Mouse (Mus musculus) stomach, postnatal 0 days (tissue): ENCODE results near the gene Slc13a5. TPM values are rescaled to one million over a fixed set of nuclear protein-coding genes. Genes with fewer than 3 reads are reported as not detected.

ENCODE experiments used
- ATAC-seq: fragments of 200-750 bp; cut with Nextera tagmentation; 2 replicates; pipeline ENCODE4 v1.8.0; 2017; ENCODE audit not compliant: low FRiP score, low TSS enrichment
- DNase-seq: peaks from one replicate; pipeline ENCODE4 v3.0.0-alpha.2; 2016; ENCODE audit warnings: low spot score
- H3K27ac ChIP-seq: fragments of 300-500 bp; sonication (generic); replicated peaks from 2 replicates; pipeline ENCODE4 v1.5.1; 2014; ENCODE audit warnings: mild to moderate bottlenecking, control low read depth
- H3K27me3 ChIP-seq: fragments of 300-500 bp; sonication (generic); 2 replicates; pipeline ENCODE4 v1.6.1; 2014; ENCODE audit warnings: low read length; ENCODE audit not compliant: control insufficient read depth, insufficient read depth
- H3K36me3 ChIP-seq: fragments of 300-500 bp; sonication (generic); 2 replicates; pipeline ENCODE4 v1.6.1; 2014; ENCODE audit warnings: low read length, mixed read lengths; ENCODE audit not compliant: control insufficient read depth, insufficient read depth
- H3K4me1 ChIP-seq: fragments of 300-500 bp; sonication (generic); replicated peaks from 2 replicates; pipeline ENCODE4 v1.6.1; 2014; ENCODE audit warnings: antibody characterized with exemption; ENCODE audit not compliant: control insufficient read depth, insufficient read depth
- H3K4me2 ChIP-seq: fragments of 300-500 bp; sonication (generic); replicated peaks from 2 replicates; pipeline ENCODE4 v1.6.1; 2014; ENCODE audit warnings: low read depth, mild to moderate bottlenecking, control low read depth, moderate library complexity
- H3K4me3 ChIP-seq: fragments of 300-500 bp; sonication (generic); 2 replicates; pipeline ENCODE4 v1.5.1; 2014; ENCODE audit warnings: low read depth, low read length, control low read depth
- H3K9ac ChIP-seq: fragments of 300-500 bp; sonication (generic); 2 replicates; pipeline ENCODE4 v1.6.1; 2014; ENCODE audit warnings: mild to moderate bottlenecking, low read length, control low read depth, mixed read lengths
- H3K9me3 ChIP-seq: fragments of 300-500 bp; sonication (generic); 2 replicates; pipeline ENCODE4 v1.6.1; 2016; ENCODE audit warnings: low read length; ENCODE audit not compliant: control insufficient read depth
- CTCF ChIP-seq: IDR thresholded peaks from 2 replicates; pipeline ENCODE4 v1.5.1; 2016; ENCODE audit warnings: antibody characterized with exemption, low read depth, mild to moderate bottlenecking, moderate library complexity
- EP300 ChIP-seq: optimal IDR thresholded peaks from 2 replicates; pipeline ENCODE3; 2016; ENCODE audit warnings: antibody characterized with exemption
- WGBS: fragments of 180-500 bp; shearing (Covaris S2); extraction: QIAGEN DNeasy Blood & Tissue Kit; methylation state at CpG from one replicate; pipeline ENCODE4 v1.1.7; 2014; 5-methylcytosine and 5-hydroxymethylcytosine counted together
- polyA plus RNA-seq: library from polyadenylated mRNA; unstranded; fragments of >200 nt; fragmentation: Nextera tagmentation; extraction: Ambion mirVana; gene quantifications from 2 replicates; pipeline ENCODE4 v1.2.1, GENCODE M21; 2015

The Slc13a5 gene
- polyA plus RNA-seq: 0.06 and 0.12 TPM in 2 replicates

DNA sequence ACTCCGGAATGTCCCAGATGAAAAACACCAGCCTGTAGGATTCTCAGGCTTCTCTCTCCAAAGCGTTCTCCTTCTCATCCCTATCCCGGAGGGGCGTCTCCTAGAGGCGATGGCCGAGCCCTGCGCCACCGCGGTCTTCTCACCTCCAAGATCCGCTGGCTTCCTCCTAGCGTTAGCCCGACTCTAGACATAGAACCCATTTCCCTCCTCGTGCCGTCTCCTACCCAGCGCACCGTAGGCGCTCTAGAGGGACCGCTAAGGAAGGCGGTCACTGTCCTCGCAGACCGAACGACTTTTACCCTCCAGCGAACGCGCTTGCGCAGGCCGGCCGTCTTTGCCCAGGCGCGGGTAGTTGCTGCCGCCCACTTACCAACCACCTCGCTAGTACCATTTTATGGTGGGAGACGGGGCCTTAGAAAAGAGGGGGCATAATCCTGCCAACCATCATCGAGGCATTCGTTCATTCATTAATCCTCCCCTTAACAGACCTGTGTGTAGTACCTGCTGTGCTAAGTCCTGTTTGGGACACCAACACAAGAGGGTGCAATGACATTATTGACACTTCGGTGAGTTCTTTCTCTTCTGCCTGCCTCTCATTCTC lies at the start of gene Slc13a5:
Gene Slc13a5 (minus strand): TSS at position 263 of the 601 bp plus-strand sequence.
- Histone ChIP-seq H3K9me3 (no peaks in the 10 kb centered on the region), H3K9ac (0 out of 2 replicates have a peak within 1 kb of the TSS, but pooled peaks have one; percentile 31), H3K27ac (no peak within 1 kb of the TSS), H3K36me3 (no peaks in the 10 kb centered on the region), H3K4me1 (no peaks in the 10 kb centered on the region), H3K4me2 (peak within 1 kb of the TSS; percentile 71), H3K27me3 (no peaks in the 10 kb centered on the region), H3K4me3 (peak within 1 kb of the TSS; percentile 37)
- no peak for ATAC-seq
- no peak for DNase-seq
- WGBS: 3% methylated on average over 36 of the region's 36 CpGs
- no peak for TF ChIP-seq CTCF
- TF ChIP-seq EP300: no peak

DNA sequence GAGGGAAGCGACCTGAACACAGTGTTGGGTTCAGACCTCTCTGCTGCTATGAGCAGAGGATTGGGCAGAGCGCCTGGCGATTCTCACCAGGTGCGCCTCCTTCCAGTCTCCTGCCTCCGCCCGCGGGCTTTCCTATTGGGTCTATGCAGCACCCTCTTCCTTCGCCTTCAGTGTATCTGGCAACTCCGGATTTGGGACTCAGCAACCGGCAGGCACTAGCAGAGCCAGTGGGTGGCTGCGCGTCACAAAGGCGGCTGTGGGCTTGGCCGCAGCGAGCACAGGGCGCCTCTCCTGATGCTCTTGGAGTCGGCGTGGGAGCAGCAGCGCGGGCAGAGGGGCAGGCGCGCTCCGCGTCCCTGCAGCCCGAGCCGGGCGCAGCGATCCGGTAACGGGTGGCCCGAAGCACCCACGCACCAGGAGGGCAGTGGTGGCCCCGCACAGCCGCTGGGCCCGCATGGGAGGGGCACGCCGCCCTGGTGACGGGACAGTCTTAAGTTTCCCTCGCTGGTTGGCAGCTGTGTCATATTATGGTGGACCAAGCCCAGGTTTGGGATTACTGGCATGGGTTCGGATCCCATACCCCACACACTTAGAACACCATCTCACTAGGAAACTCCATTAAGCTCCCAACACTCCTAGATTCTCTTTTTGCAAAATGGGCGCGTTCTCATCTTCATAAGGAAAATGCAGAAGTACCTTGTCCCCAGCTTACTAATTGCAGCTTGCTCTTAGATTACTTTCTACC lies 47.3 kb upstream of the Slc13a5 start, which contains the start of gene Fbxo39:
Gene Fbxo39 (plus strand): TSS at position 294 of the 745 bp plus-strand sequence.
- H3K9me3 ChIP-seq: no peaks in the 10 kb centered on the region
- ATAC-seq (no peak), DNase-seq (no peak)
- peak within 1 kb of the TSS; percentile 23; the same call in 1 of the 2 replicates for H3K9ac ChIP-seq
- H3K27ac ChIP-seq: no peak within 1 kb of the TSS
- TF ChIP-seq CTCF (no peak), EP300 (no peak)
- H3K4me2 ChIP-seq: peak within 1 kb of the TSS; percentile 31
- 7% methylated on average over 42 of the region's 42 CpGs for WGBS
- H3K4me3 ChIP-seq: 0 out of 2 replicates have a peak within 1 kb of the TSS, but pooled peaks have one; percentile 6
- no peaks in the 10 kb centered on the region for H3K36me3 ChIP-seq
- H3K4me1 ChIP-seq: no peaks in the 10 kb centered on the region
- 0 out of 2 replicates have a peak, but pooled peaks cover 4% of the 10 kb centered on the region for H3K27me3 ChIP-seq

DNA sequence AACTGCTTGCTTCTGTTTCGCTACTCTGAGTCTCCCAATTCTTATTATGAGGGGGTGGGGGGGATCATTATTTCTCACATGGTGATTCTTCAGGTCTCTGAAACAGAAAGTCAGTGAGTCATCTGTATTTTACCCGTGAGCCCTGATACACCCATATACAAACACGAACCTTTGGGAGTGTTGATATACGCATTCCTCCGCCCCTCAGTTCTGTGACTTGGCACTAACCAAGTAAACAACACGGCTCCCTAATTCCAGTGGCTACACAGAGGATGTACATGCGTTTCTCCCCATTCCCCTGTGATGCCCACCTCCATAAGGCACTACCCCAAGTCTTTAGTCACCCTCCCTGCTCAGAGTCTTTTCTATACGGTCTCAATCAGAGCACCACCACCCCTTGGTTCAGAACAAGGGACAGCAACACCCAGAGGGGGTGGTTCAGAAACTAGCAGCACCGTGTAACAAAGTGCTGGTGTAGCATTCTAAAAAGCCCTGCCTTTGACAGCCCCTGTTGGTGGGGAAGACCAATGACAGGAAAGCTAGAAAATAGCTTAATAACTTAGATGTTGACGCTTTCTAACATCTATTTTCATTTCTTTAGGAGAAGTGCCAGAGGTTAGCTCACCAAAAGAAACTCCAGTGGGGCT lies 44.5 kb upstream of the Slc13a5 start:
- Histone ChIP-seq H3K4me3 (no peak overlapping the region), H3K4me2 (no peak overlapping the region), H3K9ac (no peak overlapping the region), H3K4me1 (no peaks in the 10 kb centered on the region), H3K27ac (no peak overlapping the region), H3K27me3 (0 out of 2 replicates have a peak, but pooled peaks cover 4% of the 10 kb centered on the region), H3K9me3 (no peaks in the 10 kb centered on the region), H3K36me3 (no peaks in the 10 kb centered on the region)
- ATAC-seq (peak; percentile 73; the same call in 1 of the 2 replicates), DNase-seq (no peak)
- WGBS: 56% methylated on average over 10 of the region's 10 CpGs
- TF ChIP-seq CTCF: no peak
- TF ChIP-seq EP300: no peak

DNA sequence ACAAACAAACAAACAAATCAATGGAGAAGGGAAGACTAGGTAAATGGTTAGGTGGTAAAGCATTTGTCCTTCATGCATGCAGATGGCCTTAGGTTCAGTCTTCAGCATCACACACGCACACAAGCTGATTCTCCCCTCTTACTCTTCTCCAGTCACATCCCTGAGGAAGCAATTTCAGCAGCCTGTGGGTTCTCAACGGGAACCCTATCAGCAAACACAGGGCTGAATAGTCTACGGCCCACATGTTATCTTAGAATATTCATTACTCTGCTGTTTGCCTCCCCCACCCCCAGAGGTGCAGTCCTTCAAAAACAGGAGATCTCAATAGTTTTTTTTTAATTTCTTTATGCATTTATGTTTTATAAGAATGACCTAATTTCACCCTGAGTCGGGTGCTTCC lies 43.5 kb upstream of the Slc13a5 start:
- Histone ChIP-seq H3K9me3 (no peaks in the 10 kb centered on the region), H3K27ac (no peak overlapping the region), H3K36me3 (no peaks in the 10 kb centered on the region), H3K27me3 (0 out of 2 replicates have a peak, but pooled peaks cover 4% of the 10 kb centered on the region), H3K4me2 (no peak overlapping the region), H3K4me3 (no peak overlapping the region), H3K4me1 (no peaks in the 10 kb centered on the region), H3K9ac (no peak overlapping the region)
- no peak for TF ChIP-seq CTCF
- TF ChIP-seq EP300: no peak
- WGBS: 70% methylated on average over 4 of the region's 4 CpGs
- no peak for ATAC-seq
- DNase-seq: no peak

DNA sequence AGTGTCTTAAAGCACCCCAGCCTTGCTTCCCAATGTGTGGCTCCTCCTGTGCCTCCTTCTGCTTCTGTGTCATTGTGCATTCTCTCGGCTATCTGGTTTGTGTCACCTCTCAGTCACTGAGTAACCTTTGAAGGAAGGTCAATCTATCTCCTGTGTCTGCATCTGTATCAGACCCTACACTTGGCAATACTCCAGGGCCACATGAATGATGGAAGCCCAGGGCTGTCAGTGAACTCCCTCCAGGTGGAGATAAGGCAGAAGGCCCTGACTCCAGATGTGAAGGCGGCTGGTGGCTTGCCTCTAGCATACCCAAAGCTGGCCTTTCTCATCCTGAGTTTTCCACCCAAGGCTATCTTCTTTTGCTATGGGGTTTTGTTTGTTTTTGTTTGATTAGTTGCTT lies 42.0 kb upstream of the Slc13a5 start:
- no peak overlapping the region for H3K4me3 ChIP-seq
- no peak overlapping the region for H3K9ac ChIP-seq
- no peaks in the 10 kb centered on the region for H3K4me1 ChIP-seq
- H3K27ac ChIP-seq: no peak overlapping the region
- no peak for DNase-seq
- no peak for TF ChIP-seq EP300
- TF ChIP-seq CTCF: no peak
- WGBS: 51% methylated on average over 2 of the region's 2 CpGs
- H3K36me3 ChIP-seq: no peaks in the 10 kb centered on the region
- ATAC-seq: no peak
- no peaks in the 10 kb centered on the region for H3K27me3 ChIP-seq
- H3K9me3 ChIP-seq: no peaks in the 10 kb centered on the region
- H3K4me2 ChIP-seq: no peak overlapping the region

DNA sequence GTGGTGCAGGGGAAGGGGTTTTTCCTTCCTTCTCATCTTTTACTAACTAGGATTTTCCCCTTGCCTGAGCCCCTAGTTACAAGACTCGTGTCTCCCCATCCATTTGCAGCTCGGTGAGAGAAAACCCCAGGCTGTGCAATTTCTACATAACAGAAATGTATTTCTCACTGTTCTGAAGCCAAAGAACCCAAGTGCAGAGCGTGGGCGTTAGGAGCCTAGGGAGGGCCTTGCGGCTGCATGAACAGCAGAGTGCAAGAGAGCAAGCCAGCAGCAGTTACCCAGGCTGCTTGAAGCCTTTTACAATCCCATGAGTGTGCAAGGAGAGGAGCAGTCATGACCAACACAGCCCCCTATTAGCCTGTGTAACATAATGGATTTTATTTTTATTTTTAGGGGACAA lies 40.4 kb upstream of the Slc13a5 start:
- Histone ChIP-seq H3K4me3 (no peak overlapping the region), H3K4me2 (no peak overlapping the region), H3K27ac (no peak overlapping the region), H3K9ac (no peak overlapping the region), H3K27me3 (no peaks in the 10 kb centered on the region), H3K9me3 (no peaks in the 10 kb centered on the region), H3K36me3 (no peaks in the 10 kb centered on the region), H3K4me1 (no peaks in the 10 kb centered on the region)
- no peak for ATAC-seq
- no peak for DNase-seq
- TF ChIP-seq EP300: no peak
- TF ChIP-seq CTCF: no peak
- WGBS: 87% methylated on average over 5 of the region's 5 CpGs
